In genomic region chr6:135295082-135295861, GRCm38 (mm10) we compare ENCODE assay signal across 9 mouse cellular contexts. TPM values are rescaled to one million over a fixed set of nuclear protein-coding genes. Genes with fewer than 3 reads are reported as not detected.
DNase-seq lines count a peak whose midpoint lies in the region; ATAC-seq lines count a peak whose summit lies in the region.
"Had no signal": no experiment of that assay in that cellular context is flagged by ENCODE, and none has a peak within 500 bp of the region (broad histone marks: within the 10 kb centered on the region; RNA-seq: fewer than 3 reads in every experiment).

No protein-coding gene starts in this region.

- H3K4me3 ChIP-seq in heart, embryonic 11.5 days (ENCODE audit: low read depth, low read length) = no peak overlapping the region
- H3K4me3 ChIP-seq in forebrain, embryonic 11.5 days (ENCODE audit: low read depth, low read length) = no peak overlapping the region
- H3K4me3 ChIP-seq: liver, embryonic 13.5 days had no signal

- WGBS in heart, embryonic 11.5 days (ENCODE audit: insufficient replicate concordance) = 69% methylated on average over 11 of the region's 11 CpGs
- WGBS in forebrain, embryonic 11.5 days = 70% methylated on average over 11 of the region's 11 CpGs

- H3K4me2 ChIP-seq in heart, embryonic 11.5 days = no peak overlapping the region
- no peak overlapping the region for H3K4me2 ChIP-seq in forebrain, embryonic 11.5 days (ENCODE audit: low read depth, low read length, severe bottlenecking)

- H3K9me3 ChIP-seq in heart, embryonic 11.5 days (replicated peaks; ENCODE audit: control insufficient read depth, low read length) = no peaks in the 10 kb centered on the region
- no peaks in the 10 kb centered on the region for H3K9me3 ChIP-seq in forebrain, embryonic 11.5 days (ENCODE audit: control insufficient read depth, low read length)
- H3K9me3 ChIP-seq: liver, embryonic 13.5 days had no signal

- H3K36me3 ChIP-seq in heart, embryonic 11.5 days (ENCODE audit: control insufficient read depth, insufficient read depth, low read length) = no peaks in the 10 kb centered on the region
- H3K36me3 ChIP-seq in forebrain, embryonic 11.5 days (ENCODE audit: control insufficient read depth, insufficient read depth, low read length) = no peaks in the 10 kb centered on the region
- H3K36me3 ChIP-seq: liver, embryonic 13.5 days had no signal

- DNase-seq in heart, adult 11 months = peak; percentile 94
- DNase-seq in adrenal gland, postnatal 10 days = peak; percentile 13
- DNase-seq in kidney, adult 9 months = peak; percentile 45
- DNase-seq in lung, postnatal 25 days (ENCODE audit: low spot score) = peak; percentile 66
- no peak for DNase-seq in natural killer cell, adult 2 months (ENCODE audit: low spot score in 2 of 2)
- DNase-seq in forebrain, embryonic 11.5 days (ENCODE audit: low spot score) = no peak
- no peak for DNase-seq in heart, postnatal 25 days (ENCODE audit: low spot score)
- DNase-seq: liver, embryonic 13.5 days had no signal

- no peaks in the 10 kb centered on the region for H3K4me1 ChIP-seq in heart, embryonic 11.5 days (ENCODE audit: control insufficient read depth, insufficient read depth, low read length)
- no peaks in the 10 kb centered on the region for H3K4me1 ChIP-seq in forebrain, embryonic 11.5 days (replicated peaks; ENCODE audit: control insufficient read depth, insufficient read depth, low read length)
- H3K4me1 ChIP-seq: liver, embryonic 13.5 days had no signal

- no peak for ATAC-seq in heart, embryonic 11.5 days (replicated peaks; ENCODE audit: insufficient number of reproducible peaks, low FRiP score, low TSS enrichment)
- no peak for ATAC-seq in forebrain, embryonic 11.5 days (replicated peaks; ENCODE audit: low FRiP score)

- intact Hi-C loops in heart, postnatal 25 days (cut with DNase I) = loop anchor here (5.0 kb wide), 1 partner anchor 38 kb away; no protein-coding TSS in a partner anchor

- no peak overlapping the region for H3K27ac ChIP-seq in heart, embryonic 11.5 days (ENCODE audit: low read depth, low read length)
- H3K27ac ChIP-seq in forebrain, embryonic 11.5 days (ENCODE audit: low read depth, low read length) = no peak overlapping the region
- H3K27ac ChIP-seq: liver, embryonic 13.5 days had no signal

- no peaks in the 10 kb centered on the region for H3K27me3 ChIP-seq in heart, embryonic 11.5 days (ENCODE audit: control insufficient read depth, insufficient read depth, low read length)
- no peaks in the 10 kb centered on the region for H3K27me3 ChIP-seq in forebrain, embryonic 11.5 days (ENCODE audit: control insufficient read depth, insufficient read depth, low read length)
- H3K27me3 ChIP-seq: liver, embryonic 13.5 days had no signal

- H3K9ac ChIP-seq in heart, embryonic 11.5 days (ENCODE audit: low read depth, low read length) = no peak overlapping the region
- H3K9ac ChIP-seq in forebrain, embryonic 11.5 days (ENCODE audit: low read length) = no peak overlapping the region
- H3K9ac ChIP-seq: liver, embryonic 13.5 days had no signal

RNA-seq across cellular contexts. Expression of gene Pbp2, which starts 14.9 kb away (rescaled TPM):
- polyA plus RNA-seq in heart, embryonic 11.5 days (2014; fragmentation: Nextera tagmentation; extraction: Ambion mirVana) = not detected in 2 replicates
- total RNA-seq in adrenal gland, postnatal 10 days (2021) = not detected
- polyA plus RNA-seq in forebrain, embryonic 11.5 days (2014; fragmentation: Nextera tagmentation; extraction: Ambion mirVana) = not detected in 2 replicates
- total RNA-seq in heart, postnatal 25 days (2021) = not detected
- polyA plus RNA-seq: liver, embryonic 13.5 days had no signal

RNA-seq across cellular contexts. Expression of gene Gsg1, which starts 41.1 kb away (rescaled TPM):
- polyA plus RNA-seq in heart, embryonic 11.5 days (2014; fragmentation: Nextera tagmentation; extraction: Ambion mirVana) = 1.0 and 1.1 TPM in 2 replicates
- not detected for total RNA-seq in adrenal gland, postnatal 10 days (2021)
- polyA plus RNA-seq in forebrain, embryonic 11.5 days (2014; fragmentation: Nextera tagmentation; extraction: Ambion mirVana) = 0.29 and 0.99 TPM in 2 replicates
- under 1 TPM; 0.34 to 0.47 TPM for total RNA-seq in heart, postnatal 25 days (2021)

Comparison
In these comparisons a context has a peak if more than half of its experiments do, and no peak if none do; other contexts are left out.
1. DNase-seq: peak in heart, adult 11 months (single experiment), adrenal gland, postnatal 10 days (single experiment), kidney, adult 9 months (single experiment) and lung, postnatal 25 days (single experiment); none in natural killer cell, adult 2 months (0 of 2), forebrain, embryonic 11.5 days (single experiment) and heart, postnatal 25 days (single experiment).